Mouse (Mus musculus) midbrain, embryonic 13.5 days (tissue): ENCODE measurements around the gene Wwox. TPM values are rescaled to one million over a fixed set of nuclear protein-coding genes. Genes with fewer than 3 reads are reported as not detected.

Experiments used
- ATAC-seq: fragments of 200-750 bp; cut with Nextera tagmentation; 2 replicates; pipeline ENCODE4 v1.8.0; 2017; ENCODE audit warnings: mild to moderate bottlenecking, moderate TSS enrichment, moderate library complexity
- H3K27ac ChIP-seq: fragments of 300-500 bp; sonication (generic); 2 replicates; pipeline ENCODE4 v1.5.1; 2015; ENCODE audit warnings: inconsistent platforms, mild to moderate bottlenecking, moderate library complexity
- H3K27me3 ChIP-seq: fragments of 300-500 bp; sonication (generic); 2 replicates; pipeline ENCODE4 v1.6.1; 2015; ENCODE audit warnings: mild to moderate bottlenecking, inconsistent platforms
- H3K36me3 ChIP-seq: fragments of 300-500 bp; sonication (generic); 2 replicates; pipeline ENCODE4 v1.6.1; 2015; ENCODE audit warnings: mild to moderate bottlenecking, inconsistent platforms
- H3K4me1 ChIP-seq: fragments of 300-500 bp; sonication (generic); replicated peaks from 2 replicates; pipeline ENCODE4 v1.6.1; 2015; ENCODE audit warnings: inconsistent platforms
- H3K4me2 ChIP-seq: fragments of 300-500 bp; sonication (generic); replicated peaks from 2 replicates; pipeline ENCODE4 v1.6.1; 2015; ENCODE audit warnings: moderate library complexity, mild to moderate bottlenecking, inconsistent platforms
- H3K4me3 ChIP-seq: fragments of 300-500 bp; sonication (generic); replicated peaks from 2 replicates; pipeline ENCODE4 v1.5.1; 2015; ENCODE audit warnings: mild to moderate bottlenecking, inconsistent platforms
- H3K9ac ChIP-seq: fragments of 300-500 bp; sonication (generic); replicated peaks from 2 replicates; pipeline ENCODE4 v1.6.1; 2015; ENCODE audit warnings: mild to moderate bottlenecking, inconsistent platforms
- H3K9me3 ChIP-seq: fragments of 300-500 bp; sonication (generic); 2 replicates; pipeline ENCODE4 v1.6.1; 2016; ENCODE audit warnings: mild to moderate bottlenecking, inconsistent platforms
- WGBS: fragments of 180-500 bp; shearing (Covaris S2); methylation state at CpG from one replicate; pipeline ENCODE4 v1.1.7; 2015; 5-methylcytosine and 5-hydroxymethylcytosine counted together
- polyA plus RNA-seq: library from polyadenylated mRNA; unstranded; fragments of >200 nt; fragmentation: Nextera tagmentation; extraction: Ambion mirVana; gene quantifications from 2 replicates; pipeline ENCODE4 v1.2.1, GENCODE M21; 2015

Wwox gene
- polyA plus RNA-seq, 1 experiment from 2014 or later = 12.4 TPM

- Histone ChIP-seq H3K36me3 (no peaks in the 10 kb centered on the region), H3K9ac (0 out of 2 replicates have a peak overlapping the region, but pooled peaks have one; percentile 23), H3K9me3 (no peaks in the 10 kb centered on the region), H3K4me2 (peak overlapping the region; percentile 43), H3K4me3 (no peak overlapping the region), H3K27me3 (0 out of 2 replicates have a peak, but pooled peaks cover 3% of the 10 kb centered on the region), H3K27ac (peak overlapping the region; percentile 62), H3K4me1 (peaks cover 18% of the 10 kb centered on the region)
- 23% methylated on average over 17 of the region's 17 CpGs for WGBS
- peak; percentile 45; the same call in 1 of the 2 replicates for ATAC-seq
Measured at GRCm38 (mm10) chr8:114731260-114732140, 292.0 kb downstream of the Wwox start.

- no peak overlapping the region for H3K27ac ChIP-seq
- H3K4me2 ChIP-seq = no peak overlapping the region
- no peak overlapping the region for H3K9ac ChIP-seq
- H3K27me3 ChIP-seq = no peaks in the 10 kb centered on the region
- no peaks in the 10 kb centered on the region for H3K36me3 ChIP-seq
- ATAC-seq = no peak
- 67% methylated on average over 12 of the region's 12 CpGs for WGBS
- H3K9me3 ChIP-seq = peaks cover 6% of the 10 kb centered on the region; the same call in 1 of the 2 replicates
- H3K4me3 ChIP-seq = no peak overlapping the region
- H3K4me1 ChIP-seq = peaks cover 11% of the 10 kb centered on the region; the same call in 1 of the 2 replicates
Measured at GRCm38 (mm10) chr8:114743185-114743915, 303.9 kb downstream of the Wwox start.

- Histone ChIP-seq H3K27ac (no peak overlapping the region), H3K4me1 (peaks cover 15% of the 10 kb centered on the region), H3K9ac (no peak overlapping the region), H3K4me3 (no peak overlapping the region), H3K4me2 (no peak overlapping the region), H3K36me3 (no peaks in the 10 kb centered on the region), H3K27me3 (peaks cover 5% of the 10 kb centered on the region; the same call in 1 of the 2 replicates), H3K9me3 (no peaks in the 10 kb centered on the region)
- ATAC-seq = no peak
- WGBS = 60% methylated on average over 2 of the region's 2 CpGs
Measured at GRCm38 (mm10) chr8:114746373-114746772, 306.9 kb downstream of the Wwox start.

- Histone ChIP-seq H3K4me2 (no peak overlapping the region), H3K27me3 (peaks cover 5% of the 10 kb centered on the region; the same call in 1 of the 2 replicates), H3K9me3 (no peaks in the 10 kb centered on the region), H3K9ac (no peak overlapping the region), H3K4me3 (no peak overlapping the region), H3K4me1 (peaks cover 23% of the 10 kb centered on the region), H3K36me3 (no peaks in the 10 kb centered on the region), H3K27ac (no peak overlapping the region)
- no peak for ATAC-seq
- 24% methylated on average over 18 of the region's 18 CpGs for WGBS
Measured at GRCm38 (mm10) chr8:114751376-114752135, 312.1 kb downstream of the Wwox start.

GRCm38 (mm10) chr8:114759621-114760020 is 320.2 kb downstream of the Wwox start:
- Histone ChIP-seq H3K36me3 (no peaks in the 10 kb centered on the region), H3K9ac (no peak overlapping the region), H3K27ac (no peak overlapping the region), H3K9me3 (0 out of 2 replicates have a peak, but pooled peaks cover 3% of the 10 kb centered on the region), H3K27me3 (no peaks in the 10 kb centered on the region), H3K4me3 (no peak overlapping the region), H3K4me1 (no peaks in the 10 kb centered on the region), H3K4me2 (no peak overlapping the region)
- ATAC-seq = no peak
- WGBS = 79% methylated on average over 2 of the region's 2 CpGs

- 93% methylated on average over 3 of the region's 3 CpGs for WGBS
- no peak for ATAC-seq
- H3K9ac ChIP-seq = no peak overlapping the region
Measured at GRCm38 (mm10) chr8:114768536-114768935, 329.1 kb downstream of the Wwox start.

GRCm38 (mm10) chr8:114770856-114771776 is 331.7 kb downstream of the Wwox start:
- Histone ChIP-seq H3K4me3 (no peak overlapping the region), H3K4me1 (peaks cover 28% of the 10 kb centered on the region), H3K36me3 (no peaks in the 10 kb centered on the region), H3K4me2 (no peak overlapping the region), H3K9ac (no peak overlapping the region), H3K27ac (no peak overlapping the region), H3K27me3 (0 out of 2 replicates have a peak, but pooled peaks cover under 1% of the 10 kb centered on the region), H3K9me3 (no peaks in the 10 kb centered on the region)
- no peak for ATAC-seq
- 49% methylated on average over 31 of the region's 31 CpGs for WGBS

More at GRCm38 (mm10) chr8:114768536-114768935, 329.1 kb downstream of the Wwox start:
- Histone ChIP-seq H3K27ac (no peak overlapping the region), H3K4me1 (peaks cover 15% of the 10 kb centered on the region), H3K9me3 (no peaks in the 10 kb centered on the region), H3K36me3 (no peaks in the 10 kb centered on the region), H3K4me3 (no peak overlapping the region), H3K27me3 (no peaks in the 10 kb centered on the region), H3K4me2 (no peak overlapping the region)

- Histone ChIP-seq H3K4me3 (no peak overlapping the region), H3K9me3 (no peaks in the 10 kb centered on the region), H3K27ac (peak overlapping the region; percentile 20; the same call in 1 of the 2 replicates), H3K4me1 (peaks cover 29% of the 10 kb centered on the region), H3K27me3 (peaks cover 5% of the 10 kb centered on the region; the same call in 1 of the 2 replicates), H3K4me2 (no peak overlapping the region), H3K9ac (no peak overlapping the region), H3K36me3 (no peaks in the 10 kb centered on the region)
- WGBS = 36% methylated on average over 1 of the region's 1 CpGs
- ATAC-seq = no peak
Measured at GRCm38 (mm10) chr8:114772276-114772849, 332.9 kb downstream of the Wwox start.

GRCm38 (mm10) chr8:114773461-114774414 is 334.3 kb downstream of the Wwox start:
- Histone ChIP-seq H3K9me3 (no peaks in the 10 kb centered on the region), H3K36me3 (no peaks in the 10 kb centered on the region), H3K27ac (0 out of 2 replicates have a peak overlapping the region, but pooled peaks have one; percentile 25), H3K4me1 (peaks cover 38% of the 10 kb centered on the region), H3K4me2 (no peak overlapping the region), H3K4me3 (no peak overlapping the region), H3K27me3 (peaks cover 10% of the 10 kb centered on the region; the same call in 1 of the 2 replicates), H3K9ac (no peak overlapping the region)
- peak; percentile 51; the same call in 1 of the 2 replicates for ATAC-seq
- 61% methylated on average over 23 of the region's 23 CpGs for WGBS
